Comparison of ENCODE assay signal across 20 mouse cellular contexts in the genomic region with DNA sequence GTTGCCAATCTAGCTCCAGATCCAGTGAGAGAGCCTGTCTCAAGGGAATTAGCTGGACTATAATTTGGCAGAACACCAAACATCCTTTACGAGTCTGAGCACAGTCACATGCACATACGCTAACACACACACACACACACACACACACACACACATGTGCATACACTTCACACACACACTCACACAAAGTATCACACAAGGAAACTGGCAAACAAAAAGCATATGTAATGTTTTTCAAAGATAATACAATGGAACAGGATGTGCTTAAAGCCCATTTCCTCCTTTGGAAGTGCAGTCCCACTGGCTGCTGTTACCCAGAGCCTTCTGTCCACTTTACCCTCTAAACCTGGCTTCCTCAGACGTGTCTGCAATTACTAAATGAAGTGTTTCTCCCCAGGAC.
DNase-seq lines count a peak whose midpoint lies in the region; ATAC-seq and TF ChIP-seq lines count a peak whose summit lies in the region.
"Had no signal": no experiment of that assay in that cellular context is flagged by ENCODE, and none has a peak within 500 bp of the region (broad histone marks: within the 10 kb centered on the region; RNA-seq: fewer than 3 reads in every experiment).

No protein-coding gene starts in this region.

- no peak overlapping the region for H3K9ac ChIP-seq in heart, postnatal 0 days (replicated peaks; ENCODE audit: low read depth, low read length)
- no peak overlapping the region for H3K9ac ChIP-seq in limb, embryonic 14.5 days (ENCODE audit: low read depth, low read length, severe bottlenecking)
- no peak overlapping the region for H3K9ac ChIP-seq in stomach, postnatal 0 days (ENCODE audit: low read length)
- H3K9ac ChIP-seq: embryonic facial prominence, embryonic 12.5 days; forebrain, embryonic 13.5 days; forebrain, embryonic 15.5 days had no signal

- peaks cover 1% of the 10 kb centered on the region; the same call in 1 of the 2 replicates for H3K9me3 ChIP-seq in heart, postnatal 0 days (replicated peaks; ENCODE audit: control insufficient read depth, low read length)
- peaks cover 4% of the 10 kb centered on the region; the same call in 1 of the 2 replicates for H3K9me3 ChIP-seq in limb, embryonic 14.5 days (ENCODE audit: control insufficient read depth, low read length)
- no peaks in the 10 kb centered on the region for H3K9me3 ChIP-seq in limb, embryonic 10.5 days (replicated peaks)
- peaks cover 2% of the 10 kb centered on the region; the same call in 1 of the 2 replicates for H3K9me3 ChIP-seq in stomach, postnatal 0 days (ENCODE audit: control insufficient read depth, low read length)
- H3K9me3 ChIP-seq: forebrain, embryonic 15.5 days had no signal

- WGBS in heart, postnatal 0 days, result 40% methylated on average over 3 of the region's 3 CpGs
- WGBS in limb, embryonic 14.5 days, result 41% methylated on average over 3 of the region's 3 CpGs
- WGBS in limb, embryonic 10.5 days, result 79% methylated on average over 3 of the region's 3 CpGs
- 57% methylated on average over 3 of the region's 3 CpGs for WGBS in stomach, postnatal 0 days
- 41% methylated on average over 3 of the region's 3 CpGs for WGBS in lung, adult 2 months

- H3K27ac ChIP-seq in heart, postnatal 0 days (ENCODE audit: low read depth), result no peak overlapping the region
- no peak overlapping the region for H3K27ac ChIP-seq in limb, embryonic 14.5 days (replicated peaks; ENCODE audit: low read depth, low read length)
- H3K27ac ChIP-seq in limb, embryonic 10.5 days, result no peak overlapping the region
- H3K27ac ChIP-seq in stomach, postnatal 0 days (replicated peaks), result no peak overlapping the region
- H3K27ac ChIP-seq: embryonic facial prominence, embryonic 10.5 days; embryonic facial prominence, embryonic 12.5 days; forebrain, embryonic 13.5 days; forebrain, embryonic 15.5 days had no signal

- no peaks in the 10 kb centered on the region for H3K27me3 ChIP-seq in heart, postnatal 0 days (ENCODE audit: control insufficient read depth, insufficient read depth, low read length)
- no peaks in the 10 kb centered on the region for H3K27me3 ChIP-seq in limb, embryonic 14.5 days (ENCODE audit: control insufficient read depth, insufficient read depth, low read length)
- no peaks in the 10 kb centered on the region for H3K27me3 ChIP-seq in limb, embryonic 10.5 days (ENCODE audit: low read depth, poor library complexity, severe bottlenecking)
- H3K27me3 ChIP-seq in stomach, postnatal 0 days (ENCODE audit: control insufficient read depth, insufficient read depth, low read length), result no peaks in the 10 kb centered on the region
- H3K27me3 ChIP-seq: embryonic facial prominence, embryonic 12.5 days; forebrain, embryonic 13.5 days; forebrain, embryonic 15.5 days; Patski had no signal

- no peak for TF ChIP-seq EP300 in heart, postnatal 0 days (IDR thresholded peaks at IDR 0.05; ENCODE audit: low read depth)
- TF ChIP-seq EP300 in stomach, postnatal 0 days (optimal IDR thresholded peaks at IDR 0.05), result no peak

- no peak overlapping the region for H3K4me2 ChIP-seq in heart, postnatal 0 days (ENCODE audit: low read depth, low read length)
- no peak overlapping the region for H3K4me2 ChIP-seq in limb, embryonic 14.5 days (replicated peaks; ENCODE audit: low read depth, low read length, severe bottlenecking)
- H3K4me2 ChIP-seq in stomach, postnatal 0 days (replicated peaks; ENCODE audit: low read depth), result no peak overlapping the region
- H3K4me2 ChIP-seq: embryonic facial prominence, embryonic 12.5 days; forebrain, embryonic 13.5 days; forebrain, embryonic 15.5 days had no signal

- TF ChIP-seq CTCF in heart, postnatal 0 days (IDR thresholded peaks at IDR 0.05; ENCODE audit: low read depth), result no peak
- no peak for TF ChIP-seq CTCF in stomach, postnatal 0 days (IDR thresholded peaks at IDR 0.05; ENCODE audit: low read depth)
- TF ChIP-seq CTCF in lung, adult 2 months (IDR thresholded peaks at IDR 0.05; ENCODE audit: insufficient read depth, low read length), result no peak

- no peaks in the 10 kb centered on the region for H3K36me3 ChIP-seq in heart, postnatal 0 days (replicated peaks; ENCODE audit: control insufficient read depth, insufficient read depth, low read length)
- no peaks in the 10 kb centered on the region for H3K36me3 ChIP-seq in limb, embryonic 14.5 days (ENCODE audit: control insufficient read depth, insufficient read depth, low read length)
- H3K36me3 ChIP-seq in limb, embryonic 10.5 days, result no peaks in the 10 kb centered on the region
- H3K36me3 ChIP-seq in stomach, postnatal 0 days (ENCODE audit: control insufficient read depth, insufficient read depth, low read length), result no peaks in the 10 kb centered on the region
- H3K36me3 ChIP-seq: embryonic facial prominence, embryonic 10.5 days; embryonic facial prominence, embryonic 12.5 days; forebrain, embryonic 15.5 days had no signal

- DNase-seq in heart, postnatal 0 days (ENCODE audit: low spot score), result no peak
- no peak for DNase-seq in heart, adult 18-20 months
- DNase-seq in limb, embryonic 14.5 days (ENCODE audit: low spot score), result peak; percentile 32
- DNase-seq in limb, embryonic 10.5 days (ENCODE audit: low spot score), result no peak
- no peak for DNase-seq in stomach, postnatal 0 days (ENCODE audit: low spot score)
- DNase-seq in lung, adult 2 months, result no peak
- DNase-seq: adrenal gland, adult 8-10 months; adrenal gland, postnatal 14 days; adrenal gland, postnatal 36 days; cerebellum, adult 11-12 months; cerebellum, adult 2 months; cerebellum, adult 9-10 months; cerebellum, postnatal 10 days; cerebellum, postnatal 25 days had no signal

- H3K4me1 ChIP-seq in heart, postnatal 0 days (ENCODE audit: control insufficient read depth, insufficient read depth), result no peaks in the 10 kb centered on the region; the same call in 1 of the 2 replicates
- H3K4me1 ChIP-seq in limb, embryonic 14.5 days (ENCODE audit: control insufficient read depth, insufficient read depth, low read length), result peaks cover 2% of the 10 kb centered on the region; the same call in 1 of the 2 replicates
- no peaks in the 10 kb centered on the region for H3K4me1 ChIP-seq in limb, embryonic 10.5 days
- no peaks in the 10 kb centered on the region for H3K4me1 ChIP-seq in stomach, postnatal 0 days (replicated peaks; ENCODE audit: control insufficient read depth, insufficient read depth)
- H3K4me1 ChIP-seq in lung, adult 2 months (ENCODE audit: control insufficient read depth, insufficient read depth, low read length), result no peaks in the 10 kb centered on the region
- H3K4me1 ChIP-seq: embryonic facial prominence, embryonic 10.5 days; embryonic facial prominence, embryonic 12.5 days; forebrain, embryonic 13.5 days; forebrain, embryonic 15.5 days had no signal

- ATAC-seq in heart, postnatal 0 days (ENCODE audit: insufficient read depth, low read depth), result peak; percentile 20; the same call in 1 of the 2 replicates
- no peak for ATAC-seq in limb, embryonic 14.5 days (ENCODE audit: low FRiP score, low read depth)
- ATAC-seq in stomach, postnatal 0 days (ENCODE audit: low FRiP score, low TSS enrichment), result peak; percentile 74
- ATAC-seq: activated CD4-positive, CD25-positive, alpha-beta regulatory T cell, adult 4 months; forebrain, embryonic 13.5 days; forebrain, embryonic 15.5 days; Patski had no signal

- TF ChIP-seq POLR2A in limb, embryonic 14.5 days (IDR thresholded peaks at IDR 0.05; ENCODE audit: borderline replicate concordance, extremely low read depth, insufficient read depth, insufficient read length), result no peak
- TF ChIP-seq POLR2A in lung, adult 2 months (IDR thresholded peaks at IDR 0.05; ENCODE audit: borderline replicate concordance, extremely low read depth, low read depth, low read length), result no peak

- H3K4me3 ChIP-seq in heart, postnatal 0 days (ENCODE audit: low read depth, low read length), result no peak overlapping the region
- H3K4me3 ChIP-seq in limb, embryonic 14.5 days (replicated peaks; ENCODE audit: low read length), result no peak overlapping the region
- H3K4me3 ChIP-seq in limb, embryonic 10.5 days, result no peak overlapping the region
- H3K4me3 ChIP-seq in stomach, postnatal 0 days (ENCODE audit: low read depth, low read length), result no peak overlapping the region
- H3K4me3 ChIP-seq in lung, adult 2 months (replicated peaks; ENCODE audit: extremely low read depth, low read depth, low read length), result no peak overlapping the region
- H3K4me3 ChIP-seq: embryonic facial prominence, embryonic 10.5 days; embryonic facial prominence, embryonic 12.5 days; forebrain, embryonic 13.5 days; forebrain, embryonic 15.5 days had no signal
